Mouse (Mus musculus): ENCODE results near the gene Smad5. TPM values are rescaled to one million over a fixed set of nuclear protein-coding genes. Genes with fewer than 3 reads are reported as not detected.

Smad5 gene
- polyA plus RNA-seq, 1 experiment from 2014 or later, result 37.5 TPM

DNA sequence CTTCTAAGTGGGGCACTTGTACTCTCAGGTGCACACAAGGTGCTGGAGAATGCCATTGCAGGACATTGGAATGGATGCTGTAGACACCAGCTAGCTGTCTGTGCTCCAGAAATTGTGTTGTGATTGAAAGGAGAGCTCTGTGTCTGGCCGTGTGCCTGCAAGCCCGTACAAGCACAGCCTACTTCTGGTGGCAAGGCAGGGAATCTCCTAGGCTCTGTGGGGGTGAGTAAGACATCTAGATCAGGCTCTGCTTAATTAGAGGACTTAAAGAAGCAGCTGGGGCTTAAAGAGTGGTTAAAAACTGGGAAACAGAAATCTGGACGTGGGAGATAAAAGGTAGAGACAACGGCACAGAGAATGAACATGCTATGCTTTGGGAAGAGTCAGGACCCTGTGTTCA is 4.8 kb downstream of the Smad5 start:
- DNase-seq (ENCODE audit: low spot score) (peak; percentile 32), ATAC-seq (replicated peaks; ENCODE audit: low FRiP score, low TSS enrichment, low read depth) (no peak)
- H3K27me3 ChIP-seq (replicated peaks; ENCODE audit: control insufficient read depth, insufficient read depth, low read length), result no peaks in the 10 kb centered on the region
- H3K36me3 ChIP-seq (ENCODE audit: control insufficient read depth, insufficient read depth, low read length), result peaks cover 28% of the 10 kb centered on the region
- H3K4me2 ChIP-seq (ENCODE audit: low read length), result no peak overlapping the region
- H3K4me1 ChIP-seq (replicated peaks; ENCODE audit: control insufficient read depth, insufficient read depth, low read length), result peaks cover 43% of the 10 kb centered on the region
- WGBS, result 76% methylated on average over 4 of the region's 4 CpGs
- H3K27ac ChIP-seq (ENCODE audit: low read depth), result no peak overlapping the region
- H3K9me3 ChIP-seq (ENCODE audit: control insufficient read depth, low read length), result no peaks in the 10 kb centered on the region
- no peak overlapping the region for H3K4me3 ChIP-seq (ENCODE audit: low read depth, low read length)
- H3K9ac ChIP-seq (ENCODE audit: low read length), result no peak overlapping the region

DNA sequence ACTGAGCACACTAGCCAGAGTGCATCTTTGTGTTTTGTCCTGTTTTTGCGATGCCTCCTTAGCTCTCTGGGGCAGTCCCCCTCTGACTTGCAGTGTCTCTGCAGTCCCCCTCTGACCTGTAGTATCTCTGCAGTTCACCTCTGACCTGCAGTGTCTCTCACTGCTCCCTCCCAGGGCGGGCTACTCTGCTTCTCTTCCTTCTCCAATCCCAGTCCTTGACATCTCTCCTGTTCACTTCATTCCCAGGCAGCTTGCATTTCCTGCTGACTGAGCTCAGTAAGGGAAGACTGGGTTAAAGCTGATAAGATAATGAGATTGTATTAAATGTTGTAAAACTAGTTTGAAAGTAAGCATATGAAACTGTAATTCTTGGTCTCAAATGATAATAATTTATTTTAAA is 7.8 kb downstream of the Smad5 start:
- H3K9me3 ChIP-seq (ENCODE audit: control insufficient read depth, low read length), result no peaks in the 10 kb centered on the region
- H3K9ac ChIP-seq (ENCODE audit: low read length), result no peak overlapping the region
- WGBS, result 45% methylated on average over 2 of the region's 2 CpGs
- no peaks in the 10 kb centered on the region for H3K27me3 ChIP-seq (replicated peaks; ENCODE audit: control insufficient read depth, insufficient read depth, low read length)
- no peak overlapping the region for H3K4me3 ChIP-seq (ENCODE audit: low read depth, low read length)
- H3K36me3 ChIP-seq (ENCODE audit: control insufficient read depth, insufficient read depth, low read length), result peaks cover 30% of the 10 kb centered on the region
- peaks cover 26% of the 10 kb centered on the region for H3K4me1 ChIP-seq (replicated peaks; ENCODE audit: control insufficient read depth, insufficient read depth, low read length)
- no peak for ATAC-seq (replicated peaks; ENCODE audit: low FRiP score, low TSS enrichment, low read depth)
- DNase-seq (ENCODE audit: low spot score), result no peak
- no peak overlapping the region for H3K27ac ChIP-seq (ENCODE audit: low read depth)
- no peak overlapping the region for H3K4me2 ChIP-seq (ENCODE audit: low read length)

GRCm38 (mm10) chr13:56712221-56712620 is 9.4 kb downstream of the Smad5 start:
- H3K4me1 ChIP-seq (replicated peaks; ENCODE audit: control insufficient read depth, insufficient read depth, low read length), result peaks cover 19% of the 10 kb centered on the region
- H3K27ac ChIP-seq (ENCODE audit: low read depth), result no peak overlapping the region
- DNase-seq (ENCODE audit: low spot score), result no peak
- H3K36me3 ChIP-seq (ENCODE audit: control insufficient read depth, insufficient read depth, low read length), result peaks cover 19% of the 10 kb centered on the region
- H3K9ac ChIP-seq (ENCODE audit: low read length), result no peak overlapping the region
- no peaks in the 10 kb centered on the region for H3K9me3 ChIP-seq (ENCODE audit: control insufficient read depth, low read length)
- H3K4me3 ChIP-seq (ENCODE audit: low read depth, low read length), result no peak overlapping the region
- no peak for ATAC-seq (replicated peaks; ENCODE audit: low FRiP score, low TSS enrichment, low read depth)
- no peaks in the 10 kb centered on the region for H3K27me3 ChIP-seq (replicated peaks; ENCODE audit: control insufficient read depth, insufficient read depth, low read length)
- 94% methylated on average over 2 of the region's 2 CpGs for WGBS
- no peak overlapping the region for H3K4me2 ChIP-seq (ENCODE audit: low read length)

DNA sequence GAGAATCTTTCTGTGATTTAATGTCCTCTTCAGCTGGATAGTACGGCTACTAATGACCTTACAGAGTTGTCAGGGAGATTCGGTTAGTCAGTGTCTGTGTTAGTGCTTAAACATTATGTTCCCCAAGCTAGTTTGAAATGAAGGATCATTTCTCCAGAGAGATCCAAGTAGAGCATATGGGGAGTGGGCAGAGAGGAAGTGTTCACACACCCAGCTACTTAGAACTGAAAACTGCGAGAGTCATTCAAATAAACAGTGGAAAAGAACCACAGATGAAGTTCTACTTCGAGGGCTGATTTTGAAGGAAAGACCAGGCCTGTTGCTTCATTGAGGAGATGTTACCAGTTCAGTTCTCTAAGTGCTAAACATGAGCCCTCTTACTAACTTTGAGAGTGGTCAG is 23.7 kb downstream of the Smad5 start:
- Histone ChIP-seq H3K27me3 (replicated peaks; ENCODE audit: control insufficient read depth, insufficient read depth, low read length) (no peaks in the 10 kb centered on the region), H3K4me3 (ENCODE audit: low read depth, low read length) (no peak overlapping the region), H3K4me1 (replicated peaks; ENCODE audit: control insufficient read depth, insufficient read depth, low read length) (no peaks in the 10 kb centered on the region), H3K9ac (ENCODE audit: low read length) (no peak overlapping the region), H3K27ac (ENCODE audit: low read depth) (no peak overlapping the region), H3K36me3 (ENCODE audit: control insufficient read depth, insufficient read depth, low read length) (peaks cover 84% of the 10 kb centered on the region), H3K9me3 (ENCODE audit: control insufficient read depth, low read length) (no peaks in the 10 kb centered on the region), H3K4me2 (ENCODE audit: low read length) (no peak overlapping the region)
- no peak for ATAC-seq (replicated peaks; ENCODE audit: low FRiP score, low TSS enrichment, low read depth)
- 74% methylated on average over 4 of the region's 4 CpGs for WGBS
- DNase-seq (ENCODE audit: low spot score), result no peak

DNA sequence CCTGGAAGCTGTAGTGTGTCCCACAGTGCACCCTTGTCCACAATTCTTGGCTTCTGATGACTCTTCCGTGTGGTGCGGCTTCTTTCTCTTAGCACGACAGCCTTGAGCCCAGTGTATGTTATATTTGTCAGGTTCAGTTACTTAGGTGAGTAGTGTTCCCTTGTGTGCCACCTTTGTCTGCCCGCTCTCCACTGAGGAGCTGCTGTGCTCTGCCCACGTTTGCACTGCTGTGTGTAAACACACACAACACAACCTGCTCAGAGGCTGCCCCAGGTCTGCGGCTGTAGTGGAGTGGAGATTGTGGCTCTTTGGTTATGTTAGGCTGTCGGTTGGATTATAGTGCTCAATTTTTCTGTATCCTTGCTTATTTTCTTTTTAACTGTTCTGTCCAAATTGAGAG is 26.2 kb downstream of the Smad5 start:
- no peaks in the 10 kb centered on the region for H3K4me1 ChIP-seq (replicated peaks; ENCODE audit: control insufficient read depth, insufficient read depth, low read length)
- H3K4me2 ChIP-seq (ENCODE audit: low read length), result no peak overlapping the region
- DNase-seq (ENCODE audit: low spot score) (peak; percentile 16), ATAC-seq (replicated peaks; ENCODE audit: low FRiP score, low TSS enrichment, low read depth) (no peak)
- no peak overlapping the region for H3K4me3 ChIP-seq (ENCODE audit: low read depth, low read length)
- no peak overlapping the region for H3K27ac ChIP-seq (ENCODE audit: low read depth)
- no peaks in the 10 kb centered on the region for H3K27me3 ChIP-seq (replicated peaks; ENCODE audit: control insufficient read depth, insufficient read depth, low read length)
- H3K36me3 ChIP-seq (ENCODE audit: control insufficient read depth, insufficient read depth, low read length), result peaks cover 100% of the 10 kb centered on the region
- H3K9me3 ChIP-seq (ENCODE audit: control insufficient read depth, low read length), result no peaks in the 10 kb centered on the region
- no peak overlapping the region for H3K9ac ChIP-seq (ENCODE audit: low read length)
- 88% methylated on average over 7 of the region's 7 CpGs for WGBS

DNA sequence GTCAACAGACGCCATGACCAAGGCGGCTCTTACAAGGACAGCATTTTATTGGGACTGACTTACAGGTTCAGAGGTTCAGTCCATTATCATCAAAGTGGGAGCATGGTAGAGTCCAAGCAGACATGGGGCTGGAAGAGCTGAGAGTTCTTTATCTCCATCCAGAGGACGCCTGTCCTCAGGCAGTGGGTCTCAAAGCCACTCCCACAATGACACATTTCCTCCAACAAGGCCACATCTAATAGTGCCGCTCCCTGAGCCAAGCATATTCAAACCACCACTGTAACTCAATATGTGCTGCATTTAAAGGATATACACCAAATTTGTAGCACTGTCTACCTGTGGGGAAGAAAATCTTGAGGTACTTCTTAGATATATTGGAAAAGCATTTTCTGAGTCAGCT is 31.8 kb downstream of the Smad5 start:
- H3K9me3 ChIP-seq (ENCODE audit: control insufficient read depth, low read length), result no peaks in the 10 kb centered on the region
- H3K4me2 ChIP-seq (ENCODE audit: low read length), result no peak overlapping the region
- DNase-seq (ENCODE audit: low spot score) (peak; percentile 23), ATAC-seq (replicated peaks; ENCODE audit: low FRiP score, low TSS enrichment, low read depth) (no peak)
- H3K27me3 ChIP-seq (replicated peaks; ENCODE audit: control insufficient read depth, insufficient read depth, low read length), result no peaks in the 10 kb centered on the region
- no peaks in the 10 kb centered on the region for H3K4me1 ChIP-seq (replicated peaks; ENCODE audit: control insufficient read depth, insufficient read depth, low read length)
- H3K36me3 ChIP-seq (ENCODE audit: control insufficient read depth, insufficient read depth, low read length), result peaks cover 98% of the 10 kb centered on the region
- 82% methylated on average over 4 of the region's 4 CpGs for WGBS
- H3K4me3 ChIP-seq (ENCODE audit: low read depth, low read length), result no peak overlapping the region
- no peak overlapping the region for H3K9ac ChIP-seq (ENCODE audit: low read length)
- H3K27ac ChIP-seq (ENCODE audit: low read depth), result no peak overlapping the region

- H3K9ac ChIP-seq (ENCODE audit: low read length), result no peak overlapping the region
- H3K4me1 ChIP-seq (replicated peaks; ENCODE audit: control insufficient read depth, insufficient read depth, low read length), result no peaks in the 10 kb centered on the region
- no peak overlapping the region for H3K4me3 ChIP-seq (ENCODE audit: low read depth, low read length)
- H3K36me3 ChIP-seq (ENCODE audit: control insufficient read depth, insufficient read depth, low read length), result peaks cover 98% of the 10 kb centered on the region
- ATAC-seq (replicated peaks; ENCODE audit: low FRiP score, low TSS enrichment, low read depth), result no peak
- peak; percentile 47 for DNase-seq (ENCODE audit: low spot score)
- H3K27me3 ChIP-seq (replicated peaks; ENCODE audit: control insufficient read depth, insufficient read depth, low read length), result no peaks in the 10 kb centered on the region
- WGBS, result 44% methylated on average over 6 of the region's 6 CpGs
- no peaks in the 10 kb centered on the region for H3K9me3 ChIP-seq (ENCODE audit: control insufficient read depth, low read length)
- no peak overlapping the region for H3K4me2 ChIP-seq (ENCODE audit: low read length)
- H3K27ac ChIP-seq (ENCODE audit: low read depth), result no peak overlapping the region
These were observed 32.5 kb downstream of the Smad5 start for GRCm38 (mm10) chr13:56735212-56735875.

DNA sequence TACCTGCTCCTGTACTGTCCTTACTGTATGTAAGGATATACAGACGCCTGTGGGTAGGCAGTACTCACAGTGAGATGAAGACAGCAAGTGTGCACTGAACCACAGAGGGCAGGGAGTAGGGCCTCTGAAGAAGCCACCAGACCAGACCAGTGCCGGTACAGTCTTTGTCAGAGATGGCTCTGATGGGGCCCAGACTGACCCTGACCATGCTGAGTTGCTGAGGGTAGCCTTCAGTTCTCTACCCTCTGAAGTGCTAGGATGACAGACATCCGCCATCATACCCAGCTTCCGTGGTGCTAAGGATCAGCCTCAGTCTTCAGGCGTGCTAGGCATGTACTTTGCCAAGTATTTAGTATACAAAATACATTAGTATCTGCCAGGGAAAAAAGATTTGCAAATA is 36.7 kb downstream of the Smad5 start:
- DNase-seq (ENCODE audit: low spot score) (peak; percentile 40), ATAC-seq (replicated peaks; ENCODE audit: low FRiP score, low TSS enrichment, low read depth) (no peak)
- H3K36me3 ChIP-seq (ENCODE audit: control insufficient read depth, insufficient read depth, low read length), result peaks cover 72% of the 10 kb centered on the region
- WGBS, result 91% methylated on average over 5 of the region's 5 CpGs
- no peak overlapping the region for H3K4me2 ChIP-seq (ENCODE audit: low read length)
- H3K9ac ChIP-seq (ENCODE audit: low read length), result no peak overlapping the region
- no peak overlapping the region for H3K27ac ChIP-seq (ENCODE audit: low read depth)
- H3K4me3 ChIP-seq (ENCODE audit: low read depth, low read length), result no peak overlapping the region
- H3K4me1 ChIP-seq (replicated peaks; ENCODE audit: control insufficient read depth, insufficient read depth, low read length), result no peaks in the 10 kb centered on the region
- no peaks in the 10 kb centered on the region for H3K9me3 ChIP-seq (ENCODE audit: control insufficient read depth, low read length)
- no peaks in the 10 kb centered on the region for H3K27me3 ChIP-seq (replicated peaks; ENCODE audit: control insufficient read depth, insufficient read depth, low read length)

GRCm38 (mm10) chr13:56740496-56740895 is 37.7 kb downstream of the Smad5 start:
- no peaks in the 10 kb centered on the region for H3K4me1 ChIP-seq (replicated peaks; ENCODE audit: control insufficient read depth, insufficient read depth, low read length)
- DNase-seq (ENCODE audit: low spot score) (peak; percentile 40), ATAC-seq (replicated peaks; ENCODE audit: low FRiP score, low TSS enrichment, low read depth) (no peak)
- no peak overlapping the region for H3K4me3 ChIP-seq (ENCODE audit: low read depth, low read length)
- no peak overlapping the region for H3K27ac ChIP-seq (ENCODE audit: low read depth)
- H3K27me3 ChIP-seq (replicated peaks; ENCODE audit: control insufficient read depth, insufficient read depth, low read length), result no peaks in the 10 kb centered on the region
- H3K4me2 ChIP-seq (ENCODE audit: low read length), result no peak overlapping the region
- peaks cover 64% of the 10 kb centered on the region for H3K36me3 ChIP-seq (ENCODE audit: control insufficient read depth, insufficient read depth, low read length)
- H3K9ac ChIP-seq (ENCODE audit: low read length), result no peak overlapping the region
- H3K9me3 ChIP-seq (ENCODE audit: control insufficient read depth, low read length), result no peaks in the 10 kb centered on the region
- 87% methylated on average over 6 of the region's 6 CpGs for WGBS

Measured in intestine, embryonic 14.5 days (tissue).